Mouse (Mus musculus): ENCODE measurements at regions not wholly inside any gene's neighbourhood (a gene's known extent, or its start where the extent isn't known, plus 50 kb on each side); places are given as distances from the start of the nearest gene placed in this dataset.

GRCm38 (mm10) chr17:83937576-83937975 lies 89.8 kb upstream of the Haao start:
- no peak for TF ChIP-seq POLR2A (IDR thresholded peaks at IDR 0.05; ENCODE audit: low read depth, low read length)
- TF ChIP-seq CTCF (conservative IDR thresholded peaks at IDR 0.05; ENCODE audit: insufficient read depth, insufficient read length, low read depth, low read length), result no peak
